Mouse (Mus musculus) left cerebral cortex, postnatal 14 days (tissue): Measurements from ENCODE around the gene Nek1. TPM values are rescaled to one million over a fixed set of nuclear protein-coding genes. Genes with fewer than 3 reads are reported as not detected.
"Not testable (repeated sequence)": the region's sequence is repeated elsewhere in the genome, so short reads cannot be mapped to it uniquely, and the experiment has no call there.

Experiments
- DNase-seq, 2 experiments: peaks; one replicate each; pipeline ENCODE4 v3.0.0; 2021 to 2022; ENCODE audit warnings: low spot score in 2 of 2, mixed read lengths in 1 of 2
- intact Hi-C: fragments of 180-260 bp; cut with DNase I; formaldehyde crosslinking; loops from one replicate; pipeline ENCODE4 v1.15.1; 2025
- total RNA-seq, 2 experiments: library from RNA; stranded (reverse); gene quantifications; 2 replicates each; pipeline ENCODE4 v1.2.3; 2021

Gene Nek1
- total RNA-seq, 2 experiments from 2014 or later = 25.2 to 28.5 TPM

GRCm38 (mm10) chr8:60982701-60983687 lies 10.0 kb upstream of the Nek1 start, which contains the start of gene Clcn3:
Gene Clcn3 (minus strand): TSS chr8:60983300.
- intact Hi-C loops = loop anchor here (10.0 kb wide), 1 partner anchor 478 kb away; the partner anchor contains the start of genes Aadat and Gm10283
- peak; percentile 97 to 98 for DNase-seq

DNA sequence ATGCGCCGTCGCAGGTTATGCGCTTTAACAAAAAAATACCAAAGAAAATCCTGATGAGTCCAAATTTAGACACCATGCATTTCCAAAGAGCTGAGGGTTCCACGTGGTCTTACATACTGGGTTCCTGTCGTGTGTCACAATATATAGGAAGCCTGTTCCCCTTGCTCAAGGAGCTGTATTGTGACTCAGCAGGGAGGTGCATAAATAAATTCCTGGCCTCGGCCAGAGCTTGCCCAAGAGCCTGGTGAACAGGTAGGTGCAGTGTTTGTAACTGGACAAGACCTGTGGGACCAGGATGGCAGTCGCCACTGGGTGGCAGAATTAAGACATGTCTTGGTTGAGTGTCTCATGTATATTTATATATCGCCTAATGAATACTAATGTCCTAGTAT lies 9.3 kb upstream of the Nek1 start:
- peak; percentile 49 to 60 for DNase-seq
- intact Hi-C loops = loop anchor here (10.0 kb wide), 1 partner anchor 479 kb away; the partner anchor contains the start of genes Aadat and Gm10283

DNA sequence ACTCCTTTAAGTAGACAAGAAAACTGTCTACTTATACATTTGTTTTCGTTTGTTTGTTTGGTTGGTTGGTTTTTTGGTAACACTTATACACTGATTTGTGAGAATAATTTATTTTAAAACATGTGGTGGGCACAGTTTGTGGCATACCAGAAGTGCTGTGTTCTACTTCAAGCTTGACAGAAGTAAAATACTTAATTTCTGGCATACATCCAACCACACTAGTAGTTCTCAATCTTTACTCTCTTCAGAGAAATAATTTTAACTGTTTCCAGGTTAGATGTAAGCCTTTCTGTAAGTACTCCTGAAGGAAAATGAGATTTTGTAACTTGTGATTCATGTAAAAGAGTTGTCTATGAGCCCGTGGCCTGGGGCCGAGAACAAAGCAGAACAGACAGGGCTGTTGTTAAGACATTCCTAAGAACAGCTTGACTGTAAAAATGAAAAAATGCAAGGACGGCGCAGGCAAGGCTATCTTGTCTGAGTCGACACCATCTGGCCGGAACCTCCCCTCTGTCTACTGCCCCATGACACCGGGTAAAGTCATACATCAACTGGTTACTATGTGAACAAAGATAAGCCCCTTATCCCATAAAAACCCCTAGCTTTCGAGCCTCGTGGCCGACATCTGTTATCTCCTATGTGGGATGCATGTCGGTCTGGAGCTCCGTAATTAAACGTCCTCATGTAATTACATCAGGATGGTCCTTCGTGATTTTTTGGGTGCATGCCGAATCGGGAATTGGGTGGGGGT lies 8.6 kb upstream of the Nek1 start:
- not testable (repeated sequence) for DNase-seq
- intact Hi-C loops = loop anchor here (10.0 kb wide), 1 partner anchor 480 kb away; the partner anchor contains the start of genes Aadat and Gm10283

DNA sequence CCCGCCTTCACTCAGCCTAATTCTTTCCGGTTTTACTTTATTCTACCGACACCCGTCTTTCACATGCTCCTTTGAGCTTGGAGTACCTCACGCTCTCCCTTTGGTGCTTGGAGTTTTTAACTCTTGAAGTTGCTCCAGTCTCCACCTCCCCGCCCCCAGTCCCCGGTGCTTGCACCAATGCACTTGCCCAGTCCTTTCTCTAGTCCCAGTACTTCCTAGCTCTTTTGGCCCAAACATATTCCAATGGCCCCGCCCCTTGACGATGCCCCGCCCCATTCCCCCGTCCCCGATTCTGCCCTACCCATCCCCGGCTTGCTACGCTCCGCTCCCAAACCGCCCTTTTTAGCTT lies 460 bp upstream of the Nek1 start:
- intact Hi-C loops = loop anchor here (5.0 kb wide), 1 partner anchor 375 kb away; no protein-coding TSS in a partner anchor
- DNase-seq = peak in 1 of 2 experiments; percentile 64

- no peak for DNase-seq
- intact Hi-C loops = loop anchor here (5.0 kb wide), 1 partner anchor 376 kb away; no protein-coding TSS in a partner anchor
Measured at GRCm38 (mm10) chr8:60993639-60993986, 618 bp downstream of the Nek1 start.

GRCm38 (mm10) chr8:60996468-60996867 lies 3.5 kb downstream of the Nek1 start:
- intact Hi-C loops = no loop called here

GRCm38 (mm10) chr8:61041951-61042350 lies 49.0 kb downstream of the Nek1 start:
- intact Hi-C loops = loop anchor here (10.0 kb wide), 1 partner anchor 473 kb away; no protein-coding TSS in a partner anchor
- peak; percentile 70 to 75 for DNase-seq

More at GRCm38 (mm10) chr8:60996468-60996867, 3.5 kb downstream of the Nek1 start:
- DNase-seq = no peak

DNA sequence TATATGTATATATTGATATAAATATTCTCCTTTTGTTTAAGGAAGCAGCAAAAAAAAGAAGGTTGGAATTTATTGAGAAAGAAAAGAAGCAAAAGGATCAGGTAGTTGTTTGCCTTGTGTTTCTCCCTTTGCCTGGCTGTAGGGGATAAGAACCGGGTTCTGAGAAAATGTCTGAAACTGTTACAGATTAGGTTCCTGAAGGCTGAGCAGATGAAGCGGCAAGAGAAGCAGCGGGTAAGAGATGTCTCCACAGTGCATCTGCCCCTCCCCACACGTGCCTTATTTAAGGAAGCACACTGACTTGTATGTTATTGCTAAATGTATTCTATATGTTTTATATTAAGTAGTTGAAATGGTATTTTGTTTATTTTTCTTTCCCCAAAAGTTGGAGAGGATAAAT lies 50.9 kb downstream of the Nek1 start:
- DNase-seq = no peak
- intact Hi-C loops = loop anchor here (10.0 kb wide), 1 partner anchor 471 kb away; no protein-coding TSS in a partner anchor

GRCm38 (mm10) chr8:61046816-61047215 lies 53.8 kb downstream of the Nek1 start:
- intact Hi-C loops = loop anchor here (10.0 kb wide), 1 partner anchor 468 kb away; no protein-coding TSS in a partner anchor
- DNase-seq = no peak

- intact Hi-C loops = no loop called here
- no peak for DNase-seq
Measured at GRCm38 (mm10) chr8:61053017-61053416, 60.0 kb downstream of the Nek1 start.

DNA sequence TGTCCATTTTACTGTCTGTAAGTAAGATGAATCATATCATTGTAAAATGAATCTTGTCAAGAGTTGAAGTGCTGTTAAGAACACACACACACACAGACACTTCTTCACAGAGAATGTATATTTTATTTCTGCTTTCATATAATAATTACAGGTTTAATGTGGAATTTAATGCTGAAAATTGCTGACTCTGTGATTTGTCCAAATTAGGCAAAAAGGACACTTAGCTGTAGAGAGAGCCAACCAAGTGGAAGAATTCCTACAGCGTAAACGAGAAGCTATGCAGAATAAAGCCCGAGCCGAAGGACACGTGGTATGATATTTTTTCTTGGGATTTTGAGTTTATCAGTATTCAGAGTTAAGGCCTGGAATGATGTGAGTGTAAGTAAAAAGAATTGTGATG lies 61.3 kb downstream of the Nek1 start:
- intact Hi-C loops = no loop called here
- no peak for DNase-seq

- DNase-seq = no peak
- intact Hi-C loops = no loop called here
Measured at GRCm38 (mm10) chr8:61056997-61057396, 64.0 kb downstream of the Nek1 start.

DNA sequence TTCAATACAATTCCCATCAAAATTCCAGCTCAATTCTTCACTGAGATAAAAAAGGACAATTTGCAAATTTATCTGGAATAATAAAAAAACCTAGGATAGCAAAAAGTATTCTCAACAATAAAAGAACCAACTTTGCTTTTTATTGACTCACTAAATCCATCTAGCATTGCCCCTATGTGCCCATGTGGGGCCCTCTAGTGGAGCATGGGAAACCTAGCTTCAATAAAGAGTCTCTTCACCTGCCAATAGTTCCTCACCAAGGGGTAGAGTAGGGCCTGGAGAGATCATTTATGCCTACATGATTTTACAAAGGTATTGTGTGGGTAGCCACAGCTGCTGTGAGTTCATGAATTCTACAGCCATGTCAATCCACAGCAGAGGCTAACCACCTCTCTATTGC lies 66.1 kb downstream of the Nek1 start:
- intact Hi-C loops = no loop called here
- no peak for DNase-seq

DNA sequence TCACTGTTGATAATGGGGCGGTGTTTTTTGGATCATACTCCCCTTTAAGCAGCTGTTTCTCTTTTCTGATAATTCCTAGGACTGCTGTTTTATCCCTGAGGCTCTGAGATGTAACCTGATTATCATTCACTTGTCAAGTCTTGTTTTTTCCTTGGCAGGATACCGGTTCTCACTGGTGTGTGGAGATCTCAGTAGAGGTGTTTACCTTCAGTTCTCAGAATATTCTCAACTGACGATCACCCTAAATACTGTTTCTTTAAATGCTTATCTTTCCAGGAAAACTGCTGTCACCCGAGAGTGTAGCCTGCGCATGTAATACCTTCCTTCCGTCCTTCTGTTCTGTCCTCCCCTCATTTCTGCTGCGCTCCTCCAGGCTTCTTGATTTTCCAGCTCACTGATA lies 67.4 kb downstream of the Nek1 start:
- intact Hi-C loops = no loop called here
- DNase-seq = no peak

DNA sequence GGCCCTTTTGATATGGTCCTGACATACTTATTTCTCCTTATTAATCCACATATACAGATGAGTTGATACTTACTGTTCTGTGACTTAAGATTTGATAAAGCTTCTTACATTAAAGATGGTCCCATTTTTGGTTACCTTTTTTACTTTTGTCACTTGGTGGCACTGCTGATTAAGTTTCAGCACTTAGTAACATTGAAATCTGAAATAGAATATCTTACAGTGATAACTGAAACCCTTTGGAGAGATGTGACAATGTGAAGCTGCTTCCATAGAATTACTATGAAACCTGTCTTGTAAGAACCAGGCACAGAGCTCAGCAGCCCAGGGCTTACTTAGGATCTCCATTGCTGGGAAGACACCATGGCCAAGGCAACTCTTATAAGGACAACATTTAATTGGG lies 82.1 kb downstream of the Nek1 start:
- peak; percentile 10 to 58 for DNase-seq
- intact Hi-C loops = loop anchor here (10.0 kb wide), 1 partner anchor 440 kb away; no protein-coding TSS in a partner anchor

- intact Hi-C loops = no loop called here
Measured at GRCm38 (mm10) chr8:61110496-61110895, 117.5 kb downstream of the Nek1 start.

DNA sequence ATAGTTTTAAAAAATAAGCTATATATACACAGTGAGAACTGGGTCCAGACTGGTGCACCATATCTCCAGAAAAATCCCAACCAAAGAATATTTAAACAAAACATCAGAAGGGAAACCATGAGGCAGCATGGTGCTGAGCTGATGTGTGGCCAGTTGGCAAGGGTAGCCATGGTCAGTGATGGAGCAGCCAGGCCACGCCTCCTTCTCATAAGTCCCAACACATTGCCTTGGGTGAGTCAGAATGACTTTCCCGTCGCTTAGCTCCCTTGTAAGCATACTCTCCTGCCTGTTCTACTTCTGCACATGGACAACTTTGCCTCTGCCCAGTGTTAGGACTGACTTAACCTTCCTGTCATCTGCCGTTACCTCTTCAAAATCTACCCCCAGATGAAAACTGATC lies 118.9 kb downstream of the Nek1 start:
- DNase-seq = no peak
- intact Hi-C loops = no loop called here

More at GRCm38 (mm10) chr8:61110496-61110895, 117.5 kb downstream of the Nek1 start:
- DNase-seq = no peak

DNA sequence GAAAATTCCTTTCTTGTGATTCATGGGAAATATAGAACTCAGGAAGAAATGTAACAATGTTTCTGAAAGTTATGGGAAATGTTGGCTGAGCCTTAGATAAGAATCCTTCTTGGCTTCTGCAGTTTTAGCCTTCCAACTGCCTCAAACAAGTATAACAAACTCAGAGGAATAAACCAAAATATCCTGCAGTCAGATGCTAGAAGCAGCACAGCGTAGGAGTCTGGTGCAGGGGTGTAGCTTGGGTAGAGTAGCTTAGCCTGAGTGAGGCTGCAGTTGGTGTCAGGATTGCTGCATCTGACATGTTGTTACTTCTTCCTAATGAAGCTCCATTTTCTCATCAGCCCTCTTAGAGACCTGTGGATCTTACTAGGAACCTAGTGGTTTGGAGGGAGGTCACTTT lies 128.6 kb downstream of the Nek1 start:
- peak; percentile 17 to 44 for DNase-seq
- intact Hi-C loops = loop anchor here (5.0 kb wide), 1 partner anchor 96 kb away; no protein-coding TSS in a partner anchor

DNA sequence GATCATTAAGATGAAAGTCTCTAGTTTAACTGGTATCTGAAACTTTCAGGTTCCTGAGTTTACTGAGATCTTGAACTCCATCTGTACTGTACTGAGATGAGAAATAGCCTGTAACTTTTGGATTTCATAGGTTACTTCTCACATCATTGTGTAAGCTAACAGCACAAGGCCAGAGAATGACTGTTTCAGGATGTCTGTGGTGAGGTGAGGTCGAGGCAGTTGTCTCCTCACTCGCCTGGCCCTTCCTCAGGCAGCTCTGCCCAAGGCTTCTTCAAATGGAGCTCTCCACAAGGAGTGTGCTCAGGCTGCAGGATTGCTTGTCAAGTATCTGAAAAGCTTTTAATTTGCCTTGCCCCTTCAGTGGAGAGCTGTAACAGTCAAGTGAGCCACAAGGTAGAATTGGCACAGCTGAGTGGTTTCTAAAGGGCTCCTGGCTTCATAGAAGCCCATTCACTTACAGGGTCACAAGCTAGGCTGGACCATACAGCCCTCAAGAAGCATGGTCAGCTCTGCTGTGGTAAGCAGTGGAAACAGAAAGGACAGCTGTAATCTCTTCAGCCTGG lies 134.4 kb downstream of the Nek1 start:
- intact Hi-C loops = no loop called here
- DNase-seq = no peak
